Mouse (Mus musculus) thymus, adult 18-20 months (tissue): ENCODE measurements at regions not wholly inside any gene's neighbourhood (a gene's known extent, or its start where the extent isn't known, plus 50 kb on each side); places are given as distances from the start of the nearest gene placed in this dataset.
A peak's percentile ranks its signal among the peaks of the same experiment; 100 is the strongest.

ENCODE experiments used
- DNase-seq, 2 experiments: peaks; one replicate each; pipeline ENCODE4 v3.0.0; 2022; ENCODE audit warnings: mixed read lengths in 2 of 2

DNA sequence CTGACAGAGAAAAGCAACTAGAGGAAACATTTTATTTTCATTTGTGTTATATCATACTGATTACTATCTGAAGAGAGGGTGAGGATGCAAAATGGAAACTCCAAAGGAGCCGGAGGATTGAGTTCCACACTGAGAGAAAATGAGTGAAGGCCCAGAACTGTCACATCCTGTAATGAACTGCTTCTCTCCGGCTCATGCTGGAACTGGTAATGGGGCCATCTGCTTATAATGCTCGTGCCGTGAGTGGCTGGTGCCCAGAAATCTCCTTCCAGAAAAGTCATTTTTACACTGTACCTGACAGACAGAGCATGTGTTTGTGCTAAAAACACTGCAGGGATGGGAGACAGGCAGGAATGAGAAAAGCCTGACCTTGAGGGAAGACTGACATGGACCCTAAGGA, 483.5 kb upstream of the Pkdcc start:
- no peak for DNase-seq

- DNase-seq: no peak
Observed at GRCm38 (mm10) chr17:82742445-82742844, 472.6 kb upstream of the Pkdcc start.

DNA sequence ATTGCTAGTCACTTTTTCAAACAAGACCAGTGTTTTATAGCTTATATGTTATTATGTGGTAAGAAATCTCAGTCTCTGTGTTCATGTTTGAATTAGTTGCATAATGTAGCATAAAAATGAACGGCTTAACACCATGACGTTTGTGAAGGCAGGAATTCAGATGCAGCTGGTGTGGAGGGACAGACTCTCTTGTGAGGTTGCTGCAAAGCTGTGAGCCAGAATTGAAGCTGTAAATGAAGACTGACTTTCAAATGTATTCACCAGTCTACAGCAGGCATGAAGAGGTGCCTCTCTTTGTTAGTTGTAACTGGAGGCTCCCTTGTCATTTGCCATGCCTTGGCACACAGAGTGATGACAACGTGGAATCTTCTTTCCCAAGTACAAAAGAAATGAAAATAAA, 457.7 kb upstream of the Pkdcc start:
- DNase-seq: no peak

DNA sequence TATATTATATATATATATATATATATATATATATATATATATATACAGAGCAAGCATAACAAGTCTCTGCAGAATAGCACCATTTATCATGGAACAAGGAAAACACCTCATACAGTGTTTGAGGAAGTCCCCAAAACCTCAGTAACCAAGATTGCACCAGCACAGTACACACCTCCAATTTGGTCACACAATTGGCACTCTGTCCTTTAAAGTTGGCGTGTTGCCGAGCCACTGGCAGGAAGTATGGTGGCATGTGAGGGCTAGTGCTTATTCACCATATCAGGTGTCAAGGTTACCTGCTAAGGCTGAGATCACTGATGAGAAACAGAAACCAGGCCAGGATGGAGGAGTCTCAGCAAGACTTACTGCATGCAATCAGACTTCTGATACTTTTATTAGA, 436.0 kb upstream of the Pkdcc start:
- no peak for DNase-seq

GRCm38 (mm10) chr17:82822129-82822528, 393.0 kb upstream of the Pkdcc start:
- no peak for DNase-seq

- no peak for DNase-seq
Observed at GRCm38 (mm10) chr17:82824057-82824456, 391.0 kb upstream of the Pkdcc start.

- no peak for DNase-seq
Observed at GRCm38 (mm10) chr17:82824619-82825018, 390.5 kb upstream of the Pkdcc start.

DNA sequence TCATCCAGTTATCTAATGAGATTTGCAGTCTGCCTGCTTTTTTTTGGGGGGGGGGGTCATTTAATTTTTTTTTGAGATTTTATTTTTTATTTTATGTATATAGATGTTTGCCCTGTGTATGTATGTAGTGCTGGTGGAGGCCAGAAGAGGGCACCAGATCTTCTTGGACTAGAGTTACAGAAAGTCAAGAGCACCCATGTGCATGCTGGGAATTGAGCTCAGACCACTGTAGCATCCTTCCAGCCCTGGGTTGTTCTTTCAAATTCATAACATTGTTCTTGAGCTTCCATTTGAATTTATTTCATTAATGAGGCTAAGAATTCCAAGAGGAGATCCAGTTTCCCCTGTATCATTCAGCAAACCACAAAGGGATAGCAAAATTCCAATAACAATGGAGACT, 387.9 kb upstream of the Pkdcc start:
- no peak for DNase-seq

GRCm38 (mm10) chr17:82827841-82828240, 387.3 kb upstream of the Pkdcc start:
- DNase-seq: no peak

DNA sequence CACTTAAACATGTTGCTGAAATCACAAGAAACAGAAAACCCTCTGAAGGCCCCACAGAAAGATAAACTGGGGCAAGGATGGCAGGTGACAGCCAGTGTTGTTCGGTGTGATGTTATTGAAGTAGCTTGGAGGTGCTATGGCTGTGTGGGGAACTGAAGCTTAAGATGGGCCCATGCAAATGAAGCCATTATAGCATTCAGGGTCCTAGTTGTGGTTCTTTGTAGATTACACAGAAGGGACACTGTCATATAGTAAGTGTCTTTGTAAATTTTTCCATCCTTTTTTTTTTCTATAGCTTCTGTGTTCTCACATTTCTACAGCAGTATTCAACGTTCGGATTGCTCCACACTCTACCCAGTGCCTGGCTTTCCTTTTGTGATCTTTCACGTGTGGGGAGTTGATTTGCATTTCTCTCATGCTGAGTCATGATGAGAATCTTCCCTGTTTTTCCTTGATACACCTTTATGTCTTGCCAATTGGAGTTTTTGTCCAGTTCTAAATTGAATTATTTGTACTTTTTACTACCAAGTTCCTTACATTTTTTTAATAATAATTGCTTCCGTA, 386.6 kb upstream of the Pkdcc start:
- no peak for DNase-seq

GRCm38 (mm10) chr17:82829415-82829814, 385.7 kb upstream of the Pkdcc start:
- no peak for DNase-seq

- no peak for DNase-seq
Observed at GRCm38 (mm10) chr17:82834177-82834576, 380.9 kb upstream of the Pkdcc start.

- DNase-seq: no peak
Observed at GRCm38 (mm10) chr17:82836115-82836514, 379.0 kb upstream of the Pkdcc start.

GRCm38 (mm10) chr17:82846776-82847494, 368.2 kb upstream of the Pkdcc start:
- DNase-seq: no peak

DNA sequence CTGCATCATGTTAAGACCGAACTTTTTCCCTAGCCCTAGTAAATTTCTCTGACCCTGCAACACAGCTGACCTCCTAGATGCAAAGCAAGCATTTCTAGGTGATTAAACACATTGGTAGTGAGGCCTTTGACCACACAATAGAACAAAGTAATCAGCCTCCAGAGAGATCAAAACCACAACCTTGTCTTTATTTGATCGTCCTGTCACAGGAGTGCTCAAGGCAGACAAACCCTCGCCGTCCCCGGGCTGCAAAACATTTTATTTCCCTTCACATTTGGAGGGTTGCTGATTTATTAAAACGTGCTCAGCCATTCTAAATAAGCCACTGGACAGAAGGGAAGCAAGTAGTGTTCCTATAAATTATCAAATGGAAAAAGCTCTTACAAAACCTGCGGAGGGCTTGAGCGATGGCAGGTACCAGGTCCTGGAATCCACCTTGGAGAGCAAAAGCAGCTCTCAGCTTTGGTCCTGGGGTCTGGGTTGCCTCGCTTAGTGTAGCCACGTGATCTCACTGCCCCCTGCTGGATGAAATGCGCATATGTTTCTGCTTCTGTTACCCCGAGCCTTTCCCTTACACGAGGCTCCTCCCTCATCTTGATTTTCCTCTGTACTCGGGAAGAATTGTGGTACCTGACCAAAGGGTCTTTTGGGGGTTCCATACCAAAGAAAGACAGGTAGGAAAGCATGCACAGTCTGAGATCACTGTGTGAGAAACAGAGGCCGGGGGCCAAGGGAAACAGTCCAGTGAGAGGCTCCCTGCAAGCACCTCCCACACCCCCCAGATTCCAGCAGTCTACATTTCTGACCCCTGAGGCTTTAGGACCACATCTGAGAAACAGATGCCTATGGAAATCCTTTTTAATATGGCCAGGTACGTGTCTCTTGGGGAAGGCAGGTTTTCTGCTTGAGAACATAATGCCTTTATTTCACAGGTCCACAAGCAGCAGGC, 357.6 kb upstream of the Pkdcc start:
- DNase-seq: peak in 1 of 2 experiments; percentile 6

DNA sequence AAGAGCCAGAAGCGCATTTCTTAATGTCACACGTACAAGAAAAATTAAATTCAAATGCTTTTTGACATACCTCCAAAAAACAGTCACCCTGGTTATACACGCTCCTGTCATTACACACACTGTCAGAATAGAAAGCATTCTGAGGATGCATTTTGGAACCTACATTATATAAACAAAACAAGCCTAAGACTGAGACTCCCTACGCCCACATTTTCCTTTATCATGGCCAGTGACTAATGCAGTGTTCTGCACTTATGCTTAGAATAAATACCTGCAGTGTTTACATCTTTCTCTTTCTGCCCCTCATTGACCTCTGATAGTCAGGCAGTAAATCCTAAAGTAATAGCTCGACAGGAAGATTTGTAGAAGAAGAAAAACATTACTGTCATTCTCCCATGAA, 354.7 kb upstream of the Pkdcc start:
- no peak for DNase-seq

DNA sequence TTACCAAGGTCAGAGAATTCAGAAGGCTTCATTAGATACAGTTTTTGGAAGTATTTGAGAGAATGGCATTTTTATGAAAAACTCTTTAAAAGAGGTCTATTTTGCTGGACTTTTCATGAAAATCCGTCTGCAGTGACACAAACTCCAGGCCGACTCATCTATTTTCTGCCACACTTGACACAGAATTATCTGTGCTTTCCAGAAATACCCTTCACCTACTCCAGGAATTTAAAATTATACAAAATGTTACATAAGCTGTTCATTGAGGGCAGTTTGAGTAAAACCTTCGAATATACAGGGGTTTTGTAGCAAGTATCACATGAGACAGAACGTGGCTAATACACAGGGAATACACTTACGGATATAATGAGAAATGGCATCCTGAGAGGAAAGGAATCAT, 354.1 kb upstream of the Pkdcc start:
- no peak for DNase-seq

DNA sequence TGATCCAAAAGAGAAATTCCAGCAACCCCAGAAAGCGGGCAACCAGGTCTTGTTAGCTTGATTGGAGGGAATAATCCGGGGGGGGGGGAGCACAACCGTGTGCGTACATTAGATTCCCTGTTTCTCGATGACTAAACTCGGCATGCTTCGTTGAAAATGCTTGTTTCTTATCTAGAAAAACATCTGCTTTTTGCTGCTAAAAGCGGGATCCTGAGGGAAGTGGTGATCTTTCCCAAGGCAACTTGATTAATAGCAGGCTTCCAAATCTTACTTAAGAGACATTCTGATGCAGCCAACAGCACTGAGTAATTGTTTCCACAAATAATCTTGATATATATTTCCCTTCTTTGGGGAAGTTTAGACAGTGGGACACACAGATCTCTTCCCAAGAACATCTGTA, 338.0 kb upstream of the Pkdcc start:
- no peak for DNase-seq

- no peak for DNase-seq
Observed at GRCm38 (mm10) chr17:82900602-82901001, 314.5 kb upstream of the Pkdcc start.

GRCm38 (mm10) chr17:82901098-82901891, 313.8 kb upstream of the Pkdcc start:
- no peak for DNase-seq

DNA sequence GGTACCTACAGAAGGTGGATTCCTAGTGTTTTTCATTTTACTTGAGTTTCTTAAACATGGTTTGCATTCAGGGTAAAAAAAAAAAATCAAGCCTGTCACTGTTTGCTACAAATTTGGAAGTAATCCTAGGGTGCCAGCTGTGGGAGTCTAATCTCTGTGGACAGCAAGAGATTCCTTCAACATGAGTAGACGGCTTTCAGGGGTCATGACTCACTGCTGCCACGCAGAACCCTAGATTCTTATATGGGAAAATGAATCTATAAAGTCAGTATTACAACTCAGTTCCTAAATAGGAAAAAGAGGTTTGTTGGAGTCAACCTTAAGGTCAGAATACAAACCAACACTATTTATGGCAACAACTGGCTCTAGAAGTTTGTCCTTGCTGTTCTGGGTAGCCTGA, 310.1 kb upstream of the Pkdcc start:
- no peak for DNase-seq

- DNase-seq: no peak
Observed at GRCm38 (mm10) chr17:82905483-82905882, 309.6 kb upstream of the Pkdcc start.

- DNase-seq: no peak
Observed at GRCm38 (mm10) chr17:82909189-82909588, 305.9 kb upstream of the Pkdcc start.
